Mouse (Mus musculus) bone marrow macrophage, adult 2 months (primary cell): ENCODE data around the gene Ccdc85c.

Experiments
- CTCF ChIP-seq: IDR thresholded peaks from 2 replicates; pipeline ENCODE4 v1.5.1; 2012; ENCODE audit warnings: low read depth, mild to moderate bottlenecking, low read length, moderate library complexity
- POLR2A ChIP-seq: IDR thresholded peaks from 2 replicates; pipeline ENCODE4 v1.6.1; 2012; ENCODE audit warnings: mild to moderate bottlenecking, low read depth, low read length, borderline replicate concordance

DNA sequence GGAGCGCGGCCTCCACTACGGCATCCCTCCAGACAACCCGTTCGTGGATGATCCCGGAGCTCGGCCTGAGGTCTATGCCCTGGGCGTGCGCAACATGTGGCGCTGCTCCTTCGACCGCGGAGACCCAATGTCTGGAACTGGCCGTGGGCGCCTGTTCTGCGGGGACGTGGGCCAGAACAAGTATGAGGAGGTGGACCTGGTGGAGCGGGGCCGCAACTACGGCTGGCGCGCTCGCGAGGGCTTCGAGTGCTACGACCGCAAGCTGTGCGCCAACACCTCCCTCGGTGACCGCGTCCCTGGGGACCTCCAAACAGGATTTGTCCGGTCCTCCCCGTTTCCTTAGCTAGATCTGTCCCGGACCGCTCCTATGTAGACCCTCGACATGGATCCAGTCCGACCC is 43.3 kb upstream of the Ccdc85c start:
- no peak for TF ChIP-seq POLR2A
- TF ChIP-seq CTCF, result no peak
